Mouse (Mus musculus): ENCODE measurements around the gene Dupd1. TPM values are rescaled to one million over a fixed set of nuclear protein-coding genes. Genes with fewer than 3 reads are reported as not detected.
A peak's percentile ranks its signal among the peaks of the same experiment; 100 is the strongest.

Dupd1 gene
- total and polyA plus RNA-seq, 2 experiments from 2014 or later: 0.29 TPM; not detected in 1

- Histone ChIP-seq H3K4me1 (ENCODE audit: insufficient read depth, low read length) (no peaks in the 10 kb centered on the region), H3K4me3 (ENCODE audit: low read length) (no peak overlapping the region), H3K36me3 (ENCODE audit: insufficient read depth, low read length) (peaks cover 33% of the 10 kb centered on the region), H3K27ac (no peak overlapping the region), H3K27me3 (ENCODE audit: insufficient read depth, low read length) (no peaks in the 10 kb centered on the region), H3K9ac (replicated peaks; ENCODE audit: low read length) (no peak overlapping the region), H3K9me3 (ENCODE audit: low read length) (no peaks in the 10 kb centered on the region), H3K4me2 (ENCODE audit: low read depth, low read length) (no peak overlapping the region)
- WGBS: 80% methylated on average over 8 of the region's 8 CpGs
- peak; percentile 61; the same call in 1 of the 2 replicates for ATAC-seq
- TF ChIP-seq CTCF (IDR thresholded peaks at IDR 0.05; ENCODE audit: low read depth): peak; percentile 55
- DNase-seq (ENCODE audit: low spot score): peak; percentile 43
These were observed 51.8 kb downstream of the Dupd1 start for GRCm38 (mm10) chr14:21662465-21663142.

- 22% methylated on average over 5 of the region's 5 CpGs for WGBS
- no peaks in the 10 kb centered on the region for H3K4me1 ChIP-seq (ENCODE audit: insufficient read depth, low read length)
- DNase-seq (ENCODE audit: low spot score): peak; percentile 85
- peaks cover 25% of the 10 kb centered on the region for H3K36me3 ChIP-seq (ENCODE audit: insufficient read depth, low read length)
- H3K9me3 ChIP-seq (ENCODE audit: low read length): no peaks in the 10 kb centered on the region
- ATAC-seq: peak; percentile 89
- H3K4me3 ChIP-seq (ENCODE audit: low read length): no peak overlapping the region
- peak; percentile 81 for TF ChIP-seq CTCF (IDR thresholded peaks at IDR 0.05; ENCODE audit: low read depth)
- no peaks in the 10 kb centered on the region for H3K27me3 ChIP-seq (ENCODE audit: insufficient read depth, low read length)
- peak overlapping the region; percentile 35 for H3K4me2 ChIP-seq (ENCODE audit: low read depth, low read length)
- no peak overlapping the region for H3K9ac ChIP-seq (replicated peaks; ENCODE audit: low read length)
- H3K27ac ChIP-seq: peak overlapping the region; percentile 45; the same call in 1 of the 2 replicates
These were observed 54.7 kb downstream of the Dupd1 start for GRCm38 (mm10) chr14:21659652-21660051.

- peak overlapping the region; percentile 35 for H3K4me2 ChIP-seq (ENCODE audit: low read depth, low read length)
- no peaks in the 10 kb centered on the region for H3K27me3 ChIP-seq (ENCODE audit: insufficient read depth, low read length)
- no peak overlapping the region for H3K9ac ChIP-seq (replicated peaks; ENCODE audit: low read length)
- DNase-seq (ENCODE audit: low spot score) (peak; percentile 46), ATAC-seq (peak; percentile 39; the same call in 1 of the 2 replicates)
- H3K4me3 ChIP-seq (ENCODE audit: low read length): no peak overlapping the region
- no peaks in the 10 kb centered on the region for H3K9me3 ChIP-seq (ENCODE audit: low read length)
- WGBS: 39% methylated on average over 13 of the region's 13 CpGs
- H3K4me1 ChIP-seq (ENCODE audit: insufficient read depth, low read length): no peaks in the 10 kb centered on the region
- no peak for TF ChIP-seq CTCF (IDR thresholded peaks at IDR 0.05; ENCODE audit: low read depth)
- H3K27ac ChIP-seq: peak overlapping the region; percentile 45; the same call in 1 of the 2 replicates
- peaks cover 20% of the 10 kb centered on the region for H3K36me3 ChIP-seq (ENCODE audit: insufficient read depth, low read length)
These were observed 55.2 kb downstream of the Dupd1 start for GRCm38 (mm10) chr14:21659155-21659554.

- Histone ChIP-seq H3K9ac (replicated peaks; ENCODE audit: low read length) (no peak overlapping the region), H3K9me3 (ENCODE audit: low read length) (no peaks in the 10 kb centered on the region), H3K27me3 (ENCODE audit: insufficient read depth, low read length) (no peaks in the 10 kb centered on the region), H3K4me2 (ENCODE audit: low read depth, low read length) (no peak overlapping the region), H3K4me3 (ENCODE audit: low read length) (no peak overlapping the region), H3K4me1 (ENCODE audit: insufficient read depth, low read length) (no peaks in the 10 kb centered on the region), H3K36me3 (ENCODE audit: insufficient read depth, low read length) (no peaks in the 10 kb centered on the region), H3K27ac (no peak overlapping the region)
- ATAC-seq (no peak), DNase-seq (ENCODE audit: low spot score) (no peak)
- no peak for TF ChIP-seq CTCF (IDR thresholded peaks at IDR 0.05; ENCODE audit: low read depth)
- WGBS: 80% methylated on average over 2 of the region's 2 CpGs
These were observed 60.6 kb downstream of the Dupd1 start for GRCm38 (mm10) chr14:21653813-21654212.

- Histone ChIP-seq H3K4me2 (ENCODE audit: low read depth, low read length) (no peak overlapping the region), H3K9ac (replicated peaks; ENCODE audit: low read length) (no peak overlapping the region), H3K4me3 (ENCODE audit: low read length) (no peak overlapping the region), H3K36me3 (ENCODE audit: insufficient read depth, low read length) (peaks cover 9% of the 10 kb centered on the region; the same call in 1 of the 2 replicates), H3K9me3 (ENCODE audit: low read length) (no peaks in the 10 kb centered on the region), H3K27me3 (ENCODE audit: insufficient read depth, low read length) (no peaks in the 10 kb centered on the region), H3K27ac (no peak overlapping the region), H3K4me1 (ENCODE audit: insufficient read depth, low read length) (no peaks in the 10 kb centered on the region)
- no peak for TF ChIP-seq CTCF (IDR thresholded peaks at IDR 0.05; ENCODE audit: low read depth)
- ATAC-seq: no peak
- no peak for DNase-seq (ENCODE audit: low spot score)
- 66% methylated on average over 4 of the region's 4 CpGs for WGBS
These were observed 73.5 kb downstream of the Dupd1 start for GRCm38 (mm10) chr14:21640806-21641435.

- Histone ChIP-seq H3K4me1 (ENCODE audit: insufficient read depth, low read length) (no peaks in the 10 kb centered on the region), H3K9me3 (ENCODE audit: low read length) (no peaks in the 10 kb centered on the region), H3K27ac (peak overlapping the region; percentile 34; the same call in 1 of the 2 replicates), H3K4me2 (ENCODE audit: low read depth, low read length) (no peak overlapping the region), H3K9ac (replicated peaks; ENCODE audit: low read length) (no peak overlapping the region), H3K27me3 (ENCODE audit: insufficient read depth, low read length) (no peaks in the 10 kb centered on the region), H3K36me3 (ENCODE audit: insufficient read depth, low read length) (peaks cover 8% of the 10 kb centered on the region; the same call in 1 of the 2 replicates), H3K4me3 (ENCODE audit: low read length) (no peak overlapping the region)
- no peak for TF ChIP-seq CTCF (IDR thresholded peaks at IDR 0.05; ENCODE audit: low read depth)
- DNase-seq (ENCODE audit: low spot score): no peak
- 75% methylated on average over 6 of the region's 6 CpGs for WGBS
- no peak for ATAC-seq
These were observed 77.8 kb downstream of the Dupd1 start for GRCm38 (mm10) chr14:21636548-21636947.
